Mouse (Mus musculus) kidney, postnatal 25 days (tissue): Measurements from ENCODE around the gene Fan1.

Source experiments
- DNase-seq, 2 experiments: peaks; one replicate each; pipeline ENCODE4 v3.0.0; 2021; ENCODE audit warnings: mixed read lengths in 2 of 2

Fan1 gene

DNA sequence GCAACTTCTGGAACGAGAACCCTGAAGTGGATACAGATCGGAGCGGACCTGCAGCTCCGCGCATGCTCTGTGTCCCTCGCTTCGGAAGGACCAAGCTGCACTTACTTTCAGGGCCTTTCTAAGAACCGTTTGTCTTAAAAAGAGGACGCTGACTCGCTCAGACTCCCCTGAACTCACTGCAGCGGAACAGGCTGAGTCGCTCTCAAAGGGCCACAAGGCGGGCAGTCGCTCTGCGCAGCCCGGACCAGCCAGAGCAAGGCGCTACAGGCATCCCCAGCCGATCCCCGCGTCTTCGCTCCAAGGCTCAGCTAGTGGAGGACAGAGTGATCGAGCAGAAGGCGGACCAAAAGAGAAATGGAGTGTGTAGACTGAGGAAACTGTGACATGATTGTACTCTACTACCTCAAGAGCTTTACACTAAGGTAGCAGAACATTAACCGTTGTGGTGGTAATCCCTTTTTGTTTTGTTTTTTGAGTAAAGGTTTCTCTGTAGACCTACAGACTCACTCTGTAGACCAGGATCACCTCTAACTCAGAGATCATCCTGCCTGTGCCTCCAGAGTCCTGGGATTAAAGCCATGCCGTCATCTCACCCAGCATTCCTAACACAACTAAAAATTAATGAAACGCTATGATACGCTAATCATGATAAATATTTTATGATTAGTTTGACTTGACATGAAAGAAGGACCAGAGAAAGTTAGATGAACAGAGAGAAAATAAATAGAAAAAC is at the start of gene Fan1:
Gene Fan1 (minus strand): TSS at position 266 of the 733 bp plus-strand sequence.
- peak; percentile 83 to 91 for DNase-seq

DNA sequence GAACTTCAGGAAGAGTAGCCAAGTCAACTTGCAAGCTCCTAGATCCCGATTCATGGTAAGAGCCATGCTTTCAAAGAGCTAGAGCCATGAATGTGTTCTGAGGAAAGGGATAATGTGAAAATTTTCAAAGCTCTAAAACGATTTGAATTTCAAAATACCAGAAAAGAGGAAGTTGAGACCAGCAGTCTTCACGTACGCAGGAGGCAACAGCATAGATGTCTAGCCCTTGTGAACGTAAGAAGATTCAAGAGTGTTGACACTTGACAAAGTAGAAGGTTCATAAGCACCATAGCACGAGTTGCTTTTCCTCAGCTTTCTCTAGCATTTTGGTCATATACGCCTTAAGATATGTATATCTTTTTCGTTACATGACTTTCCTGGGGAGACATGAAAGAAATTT is 30.1 kb upstream of the Fan1 start:
- DNase-seq, result no peak

DNA sequence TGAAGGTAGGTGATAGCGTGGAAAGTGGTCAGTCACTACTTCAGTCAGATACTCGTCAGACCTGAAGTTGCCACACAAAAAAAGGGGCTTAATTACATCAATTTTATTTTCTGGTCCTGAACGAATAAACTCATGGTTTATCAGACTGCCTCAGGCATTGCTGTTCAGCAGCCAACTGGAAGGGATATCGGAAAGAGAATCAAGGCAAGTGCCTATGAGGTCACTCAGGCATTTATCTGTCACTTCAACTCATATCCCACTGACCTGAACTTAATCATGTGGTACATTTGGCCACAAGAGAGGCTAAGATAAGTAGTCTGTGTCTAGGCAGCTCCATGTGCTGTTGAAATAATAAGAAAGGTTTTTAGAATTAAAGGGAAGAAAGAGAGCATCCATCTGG is 28.6 kb upstream of the Fan1 start:
- no peak for DNase-seq

DNA sequence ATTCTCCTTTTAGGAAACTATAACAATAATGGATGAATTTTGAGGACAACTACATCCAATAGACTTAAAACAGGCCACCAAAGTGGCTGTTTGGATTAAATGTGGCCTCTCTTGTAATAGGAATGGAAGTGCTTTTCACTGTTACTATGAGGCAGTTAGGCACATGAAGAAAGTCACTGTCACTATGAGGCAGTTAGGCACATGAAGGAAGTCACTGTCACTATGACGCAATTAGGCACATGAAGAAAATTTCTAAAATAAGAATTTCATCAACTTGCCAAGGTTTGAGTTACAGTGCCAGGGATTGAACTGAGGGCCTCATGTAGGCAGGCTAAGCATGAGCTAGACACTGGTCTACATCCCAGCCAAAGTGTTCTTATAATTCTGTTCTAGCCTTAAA is 26.8 kb upstream of the Fan1 start:
- DNase-seq, result no peak

DNA sequence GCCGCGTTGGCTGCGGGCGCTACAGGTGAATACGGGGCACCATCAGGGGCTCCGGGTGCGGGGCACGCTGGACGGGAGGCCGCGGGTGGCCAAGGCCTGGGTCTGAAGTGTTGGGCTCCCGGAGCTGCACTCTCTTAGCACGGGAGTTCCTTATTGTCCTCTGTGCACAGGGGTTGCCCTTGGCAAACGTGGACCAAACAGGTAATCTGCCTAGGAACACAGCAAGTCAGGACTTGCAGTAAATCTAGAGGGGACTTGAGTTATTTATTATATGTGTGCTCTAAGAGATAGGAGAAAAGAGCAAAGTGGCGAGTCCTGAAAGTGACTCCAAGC is 18.9 kb upstream of the Fan1 start:
- no peak for DNase-seq

DNA sequence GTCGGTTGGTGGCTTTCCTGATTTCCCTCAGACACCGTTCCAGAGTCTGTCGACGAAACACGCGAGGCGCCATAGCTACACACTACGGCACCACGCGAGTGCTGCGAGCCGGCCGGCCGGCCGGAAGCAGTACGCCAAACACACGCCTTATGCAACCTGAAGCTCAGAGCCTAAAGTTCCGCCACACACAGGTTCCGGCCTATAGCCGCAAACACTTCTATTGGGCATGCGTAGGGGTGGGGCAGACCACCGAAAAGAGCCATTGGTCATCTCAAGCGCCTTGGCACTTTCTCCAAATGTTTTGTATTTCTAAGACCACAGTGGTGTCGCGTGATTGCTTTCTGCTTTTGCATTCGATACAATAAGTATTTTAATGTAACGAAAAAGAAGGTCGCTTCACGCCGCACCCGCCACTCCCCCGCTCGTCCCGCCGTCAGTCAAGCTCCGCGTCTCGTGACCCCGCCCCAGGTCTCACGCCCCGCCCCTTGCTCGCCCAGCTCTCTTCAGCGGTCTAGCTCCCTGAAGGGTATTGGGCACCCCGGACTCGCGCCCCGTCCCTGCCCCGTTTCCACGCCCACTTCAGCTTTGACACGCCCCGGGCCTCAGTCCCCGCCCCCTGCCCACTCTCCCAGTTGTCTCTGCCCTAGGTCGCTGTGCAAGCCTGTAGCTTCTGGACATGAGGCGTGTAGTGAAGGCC is 18.4 kb upstream of the Fan1 start, which contains the start of the genes Mphosph10 and Mcee:
Gene Mphosph10 (minus strand): TSS at position 147 of the 697 bp plus-strand sequence.
Gene Mcee (plus strand): TSS at position 486 of the 697 bp plus-strand sequence.
- DNase-seq, result peak; percentile 99

DNA sequence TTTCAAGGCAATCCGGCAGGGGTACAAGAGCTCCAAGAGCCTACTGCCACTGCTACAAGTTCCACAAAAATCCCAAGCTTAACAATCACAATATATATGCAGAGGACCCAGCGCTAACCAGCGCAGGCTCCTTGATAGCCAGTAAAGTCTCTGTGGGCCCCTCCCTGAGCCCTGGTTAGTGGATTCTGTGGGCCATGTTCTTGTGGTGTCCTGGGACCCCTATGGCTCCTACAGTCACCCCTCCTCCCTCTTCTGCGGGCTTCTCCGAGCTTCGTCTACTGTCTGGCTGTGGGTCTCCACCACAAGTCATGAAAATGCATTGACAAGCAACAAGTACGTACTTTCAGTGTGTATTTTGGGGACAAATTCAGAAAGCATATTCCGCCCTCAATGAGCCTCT is 17.6 kb upstream of the Fan1 start:
- DNase-seq, result no peak

DNA sequence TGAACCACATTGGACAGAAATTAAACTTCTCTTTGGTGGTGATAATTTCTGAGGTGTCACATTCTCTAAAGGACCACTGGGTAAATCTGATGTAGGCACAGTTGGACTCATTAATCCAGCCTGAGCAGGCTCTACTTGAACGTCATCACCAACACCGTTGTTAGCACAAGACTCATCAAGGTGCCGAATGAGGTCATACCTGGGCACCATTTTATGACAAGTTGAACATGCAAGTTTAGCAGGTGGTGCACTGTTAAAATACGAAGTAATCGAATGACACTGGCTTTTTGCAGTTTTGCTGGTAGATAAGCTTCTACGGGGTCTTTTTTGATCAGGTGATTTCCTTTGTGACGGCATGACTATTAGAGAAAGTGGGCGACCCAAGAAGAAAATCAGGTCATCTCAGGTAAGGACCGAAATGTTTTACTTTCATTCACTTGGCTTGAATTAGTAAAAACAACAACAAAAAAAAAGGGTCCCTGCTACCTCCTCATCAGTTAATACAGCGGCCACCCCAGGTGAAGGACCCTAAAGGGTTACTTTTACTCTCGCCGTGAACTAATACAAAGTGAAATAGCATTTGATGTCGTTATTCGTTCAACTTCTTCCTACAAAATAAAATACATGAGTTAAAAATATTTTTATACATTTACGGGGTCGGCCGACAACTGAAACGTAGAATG is 607 bp downstream of the Fan1 start:
- DNase-seq, result no peak

DNA sequence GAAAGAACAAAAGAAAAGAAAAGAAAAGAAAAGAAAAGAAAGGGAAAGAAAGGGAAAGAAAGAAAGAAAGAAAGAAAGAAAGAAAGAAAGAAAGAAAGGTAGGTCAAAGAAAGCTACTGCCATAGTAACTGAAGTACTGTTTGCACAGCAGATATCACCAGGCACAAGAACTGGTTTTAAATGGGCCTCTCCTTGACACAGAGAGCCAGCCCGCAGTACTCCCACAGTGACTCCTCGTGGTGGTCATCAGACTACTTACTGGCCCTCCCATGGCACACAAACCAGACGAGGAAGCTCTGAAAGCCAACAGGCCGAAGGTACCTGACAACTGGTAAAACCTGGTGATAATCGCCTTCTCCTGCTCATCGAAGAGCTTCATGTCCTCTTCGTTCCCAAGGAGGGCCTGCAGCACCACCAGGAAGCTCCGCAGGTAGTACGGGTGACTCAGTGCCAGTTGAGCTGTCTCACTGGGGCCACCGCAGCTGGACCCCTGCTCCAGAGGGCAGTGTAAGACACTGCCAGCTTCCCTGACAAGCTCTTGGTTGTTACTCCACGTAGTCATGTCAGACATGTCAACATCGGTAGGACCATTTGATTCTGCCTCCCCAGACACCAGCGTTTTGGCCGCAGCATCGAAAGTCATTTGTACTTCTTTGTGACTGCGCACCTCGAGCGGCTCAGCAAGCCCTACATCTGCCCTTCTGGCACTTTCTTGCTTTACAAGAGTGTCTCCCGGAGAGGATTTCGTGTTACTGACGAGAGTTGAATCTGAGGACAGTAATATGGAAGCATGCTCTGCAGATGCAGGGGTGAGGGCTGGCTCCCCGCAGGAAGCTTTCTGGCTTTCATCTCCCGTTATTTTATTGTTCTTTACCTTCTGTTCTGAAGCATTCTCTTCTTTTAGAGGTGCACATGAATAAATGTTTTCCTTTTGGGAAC is 1.7 kb downstream of the Fan1 start:
- DNase-seq, result no peak

DNA sequence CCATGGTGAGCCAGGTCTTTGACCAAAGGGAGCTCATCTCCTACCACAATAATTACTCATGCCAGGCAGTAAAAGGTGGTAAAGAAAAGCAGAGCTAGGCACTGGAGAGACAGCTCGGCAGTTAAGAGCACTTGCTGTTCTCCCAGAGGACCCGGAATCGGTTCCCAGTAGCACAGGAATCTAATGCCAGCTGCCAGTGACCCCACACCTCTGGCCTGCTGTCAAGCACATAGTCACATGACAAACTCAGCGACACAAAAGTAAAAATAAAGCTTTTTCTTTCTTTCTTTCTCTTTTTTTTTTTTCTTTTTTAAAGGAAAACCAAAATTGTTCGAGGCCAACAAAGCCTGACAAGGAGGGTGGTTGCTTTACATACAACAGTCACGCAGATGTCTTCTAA is 4.1 kb downstream of the Fan1 start:
- DNase-seq, result no peak

DNA sequence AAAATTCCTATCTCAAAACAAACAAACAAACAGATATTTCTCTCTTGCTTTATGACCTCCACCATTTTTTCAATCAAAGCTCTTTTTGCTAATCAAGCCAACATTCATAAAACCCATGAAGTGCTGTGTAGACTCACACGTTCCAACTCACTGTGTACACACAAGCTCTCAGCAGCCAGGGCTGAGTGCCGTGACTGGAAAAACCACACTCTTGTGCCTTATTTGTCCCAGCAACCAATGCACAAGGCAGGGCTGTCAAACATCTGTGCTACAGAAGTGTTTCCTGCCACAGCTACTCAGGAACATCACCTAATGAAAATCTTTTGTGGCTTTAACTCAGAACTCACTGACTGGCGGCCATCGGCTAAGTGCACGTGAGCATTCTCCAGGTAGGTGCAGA is 8.0 kb downstream of the Fan1 start:
- no peak for DNase-seq

DNA sequence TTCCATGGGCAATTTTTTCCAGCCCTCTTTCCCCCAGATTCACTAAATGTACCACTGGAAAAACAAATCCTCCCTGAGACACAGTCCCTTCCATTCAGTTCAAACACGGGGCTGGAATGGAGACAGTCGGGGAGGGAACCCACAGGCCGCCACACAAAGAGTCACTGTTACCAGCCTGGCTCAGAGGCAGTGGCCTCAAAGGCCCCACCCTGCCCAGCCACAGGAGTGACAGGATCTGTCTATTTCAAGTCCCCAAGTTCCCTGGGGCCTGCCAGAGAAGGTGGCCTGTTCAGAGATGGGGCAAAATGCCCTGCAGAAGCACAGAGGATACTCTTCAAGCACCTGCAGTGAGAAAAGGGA is 13.3 kb downstream of the Fan1 start:
- DNase-seq, result no peak

DNA sequence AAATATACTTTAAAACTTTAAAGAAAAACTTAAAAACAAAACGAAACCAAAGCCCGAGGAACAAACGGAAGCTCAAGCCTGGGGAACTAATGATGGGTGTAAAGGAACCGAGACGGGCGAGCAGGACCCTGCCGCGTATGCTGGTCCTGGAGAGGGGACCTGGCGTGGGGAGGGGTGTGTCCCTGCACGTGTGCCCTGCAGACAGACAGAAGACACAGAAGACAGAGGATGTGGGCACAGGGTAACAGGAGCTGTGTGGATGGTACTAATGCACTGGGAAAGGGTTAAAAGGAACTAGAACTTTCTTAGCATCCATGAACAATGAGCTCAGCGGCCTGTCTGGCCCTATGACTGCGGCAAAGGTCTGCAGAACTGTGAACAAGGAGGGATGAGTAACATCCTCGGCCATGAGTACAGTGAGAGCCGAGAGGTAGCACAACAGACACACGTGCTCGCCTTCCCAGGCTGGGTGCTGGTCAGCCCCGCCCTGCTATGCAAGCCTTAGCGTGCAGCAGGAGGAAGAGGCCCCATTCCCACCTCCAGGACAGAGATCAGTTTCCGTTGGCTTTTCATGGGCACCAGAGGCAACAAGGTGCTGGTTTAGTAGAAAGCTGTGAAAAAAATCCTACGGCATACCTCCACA is 13.8 kb downstream of the Fan1 start:
- DNase-seq, result no peak

DNA sequence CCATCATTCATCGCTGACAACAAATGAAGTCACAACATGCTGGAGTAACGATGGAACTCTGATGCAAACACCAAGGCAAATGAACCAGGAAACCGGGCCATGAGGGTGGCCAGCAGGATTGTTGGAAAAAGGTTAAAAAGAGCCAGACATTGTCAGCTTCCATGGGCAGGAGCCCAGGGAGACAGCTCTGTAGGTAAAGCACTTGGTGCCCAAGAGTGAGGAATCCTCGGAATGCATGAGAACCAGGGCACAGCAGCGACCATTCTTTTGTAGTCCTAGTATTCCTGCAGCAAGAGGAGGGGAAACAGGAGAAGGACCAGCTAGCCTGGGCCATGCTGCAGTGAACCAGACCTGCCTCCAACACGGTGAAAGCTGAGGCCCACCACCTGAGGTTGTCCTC is 15.2 kb downstream of the Fan1 start:
- no peak for DNase-seq

DNA sequence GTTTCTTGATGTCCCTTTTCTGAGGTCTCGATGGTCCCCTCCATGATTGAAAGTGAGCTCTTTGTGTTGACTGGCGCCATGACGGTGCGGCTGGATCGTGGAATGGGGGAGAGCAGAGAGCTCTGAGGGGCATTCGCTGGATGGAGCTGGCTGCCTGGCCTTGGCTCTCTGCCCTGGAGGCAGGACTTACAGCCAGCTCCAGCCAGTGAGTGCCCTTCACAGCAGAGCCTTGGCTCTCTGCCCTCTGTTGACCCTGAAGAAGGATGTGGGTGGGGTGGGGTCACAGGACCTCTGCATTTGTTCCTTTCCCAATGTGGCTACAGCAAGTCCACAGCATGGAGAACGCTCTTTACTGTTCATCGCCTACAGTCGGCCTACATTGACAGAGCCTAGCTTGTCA is 16.5 kb downstream of the Fan1 start:
- DNase-seq, result peak; percentile 61 to 80

DNA sequence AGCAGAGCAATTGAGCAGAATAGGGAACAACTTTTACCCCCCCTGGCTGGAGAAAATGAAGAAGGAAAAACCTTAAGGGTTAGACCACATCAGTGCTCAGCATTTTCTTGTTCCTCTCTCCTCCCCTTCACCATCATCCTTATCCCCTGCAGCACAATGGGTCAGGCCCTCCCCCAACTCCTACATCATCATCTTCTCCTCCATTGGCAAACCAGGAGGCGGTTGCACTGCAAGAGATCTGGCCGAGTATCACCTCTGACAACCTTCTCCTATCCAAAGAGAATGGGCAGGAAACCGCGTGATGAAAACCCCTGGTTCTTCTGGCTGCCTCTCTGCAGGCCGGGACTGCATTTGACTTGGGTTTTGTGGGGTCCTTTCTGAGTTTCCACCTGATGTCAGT is 17.2 kb downstream of the Fan1 start:
- no peak for DNase-seq

DNA sequence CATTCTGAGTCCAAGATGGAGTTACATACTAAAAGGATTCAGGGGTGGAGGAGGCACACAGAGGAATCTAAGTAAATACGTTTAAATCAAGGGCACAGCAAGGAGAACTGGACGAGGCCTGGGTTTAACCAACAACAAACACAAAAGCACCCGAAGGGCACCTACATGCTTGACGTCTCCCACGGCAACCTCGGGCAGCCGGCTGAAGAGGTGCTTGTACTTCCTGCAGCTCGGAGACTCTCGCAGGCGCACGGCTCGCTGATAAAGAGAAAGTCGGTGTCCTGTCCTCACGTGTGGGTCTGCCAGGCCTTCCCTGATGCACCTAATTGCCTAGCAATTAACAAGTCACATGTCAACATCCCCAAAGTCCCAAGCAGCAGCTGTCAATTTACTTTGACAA is 19.7 kb downstream of the Fan1 start:
- DNase-seq, result no peak

DNA sequence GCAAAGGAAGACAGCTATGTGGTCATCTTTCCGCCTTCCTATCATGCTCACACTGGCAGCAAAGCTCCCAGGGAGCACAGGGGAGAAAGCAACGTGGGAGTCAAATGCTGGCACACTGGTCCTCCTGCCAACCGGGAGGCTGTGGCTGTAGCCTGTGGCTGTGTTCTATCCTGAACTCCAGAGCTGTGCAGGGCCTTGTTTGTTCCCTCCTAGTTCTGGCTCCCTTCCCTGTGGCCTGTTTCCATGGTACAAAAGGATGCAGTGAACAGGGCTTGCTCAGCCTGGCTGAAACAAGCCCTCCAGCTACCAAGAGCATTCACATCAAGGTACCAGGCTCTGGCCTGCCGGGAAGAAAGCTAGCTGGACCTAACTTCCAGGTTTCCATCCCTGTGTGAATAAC is 22.8 kb downstream of the Fan1 start:
- peak; percentile 43 to 73 for DNase-seq

DNA sequence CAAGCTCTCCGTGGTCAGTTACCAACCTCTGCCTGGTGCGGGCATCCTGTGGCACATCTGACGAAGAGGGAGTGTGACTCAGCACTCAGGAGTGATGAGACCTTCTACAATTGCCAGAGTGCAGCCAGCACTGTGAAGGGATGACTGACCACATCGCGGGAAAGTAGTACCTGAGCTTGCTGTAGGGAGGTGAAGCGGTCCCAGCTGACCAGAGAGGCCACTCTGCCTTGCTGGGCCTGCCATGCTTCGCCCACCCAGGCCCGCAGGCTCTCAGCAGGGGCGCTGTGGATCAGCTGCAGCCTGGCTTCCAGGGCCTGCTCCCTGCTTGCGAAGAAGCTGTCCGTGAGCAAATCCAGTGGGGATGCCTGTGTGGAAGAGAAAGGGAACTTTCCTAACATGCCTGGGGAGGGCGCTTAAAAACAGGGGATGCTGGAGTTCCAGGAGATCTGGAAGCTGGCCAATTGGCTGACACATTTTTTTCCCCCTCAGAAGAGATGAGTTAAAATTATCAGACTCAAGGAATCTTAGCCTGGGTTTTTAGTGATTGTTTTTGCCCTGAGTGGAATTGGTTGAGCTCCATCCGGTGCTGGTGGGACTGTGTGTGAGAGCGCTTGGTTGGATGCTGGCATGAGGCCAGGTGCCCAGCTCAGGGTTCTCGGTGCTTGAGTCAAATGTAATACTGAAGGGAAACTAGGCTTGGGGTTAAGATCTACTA is 24.6 kb downstream of the Fan1 start:
- peak in 1 of 2 experiments; percentile 35 for DNase-seq

DNA sequence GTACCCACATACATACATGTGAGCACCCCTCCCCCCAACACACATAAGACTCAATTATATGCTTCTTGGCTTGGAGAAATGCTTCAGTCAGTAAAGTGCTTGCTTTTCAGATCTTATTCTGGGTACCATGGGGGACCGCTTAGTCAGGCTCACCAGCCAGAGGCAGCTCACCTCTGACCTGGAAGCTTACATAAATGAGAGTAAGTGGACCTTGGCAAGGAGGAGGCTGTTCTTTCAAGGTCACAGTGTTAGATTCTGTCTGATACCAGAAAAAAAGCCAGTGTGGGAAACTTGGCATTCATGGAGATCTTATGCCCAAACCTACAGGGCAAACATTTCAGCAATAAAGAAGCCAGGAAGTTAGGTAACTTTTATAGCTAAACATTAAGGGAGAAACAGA is 26.1 kb downstream of the Fan1 start:
- peak; percentile 18 to 64 for DNase-seq

DNA sequence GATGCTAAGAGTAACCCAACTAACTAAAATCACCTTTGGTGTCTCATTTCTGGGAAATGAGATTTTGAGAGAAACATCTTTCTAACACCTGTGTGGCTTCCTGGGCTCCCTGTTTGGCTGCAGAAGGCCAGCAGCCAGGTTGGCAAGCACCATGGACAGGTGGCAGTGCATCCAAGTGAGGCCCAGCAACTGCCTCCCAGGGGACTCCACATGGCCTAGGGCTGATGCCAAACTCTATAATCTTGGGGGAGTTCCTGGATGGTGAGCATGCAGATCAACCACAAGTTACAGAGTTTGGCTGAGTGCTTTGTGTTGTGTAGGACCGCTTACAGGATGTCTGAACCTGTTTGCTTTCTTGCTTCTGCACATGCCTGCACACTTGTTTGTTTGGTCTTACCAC is 41.2 kb downstream of the Fan1 start:
- no peak for DNase-seq

DNA sequence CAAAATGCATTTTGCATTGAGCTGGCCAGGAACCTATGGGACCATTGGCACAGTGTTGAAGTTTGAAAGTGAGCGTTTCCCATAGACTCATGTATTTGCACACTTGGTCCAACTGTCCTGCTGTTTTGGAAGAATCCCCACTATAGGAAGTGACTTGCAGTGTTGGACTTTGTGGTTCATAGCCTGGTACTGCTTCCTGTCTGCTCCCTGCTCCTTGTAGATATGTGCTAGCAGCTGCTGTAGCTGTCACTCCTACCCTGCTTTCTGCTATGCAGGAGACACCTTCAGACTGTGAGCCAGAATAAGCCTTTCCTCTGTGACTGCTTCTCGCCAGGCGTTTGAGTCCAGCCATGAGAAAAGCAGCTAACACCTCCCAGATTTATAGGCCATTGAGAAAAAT is 42.6 kb downstream of the Fan1 start:
- no peak for DNase-seq
